Mouse (Mus musculus): ENCODE measurements around the gene Appl1. TPM values are rescaled to one million over a fixed set of nuclear protein-coding genes. Genes with fewer than 3 reads are reported as not detected.

The Appl1 gene
- total RNA-seq (2021) = 10 to 100 TPM; 57.9 to 59.0 TPM

GRCm38 (mm10) chr14:26971106-26971789 is at the start of gene Appl1:
Gene Appl1, minus strand, starts transcription at chr14:26971232.
- no peak for DNase-seq (ENCODE audit: extremely low spot score in 1 of 2, low spot score in 1 of 2)

GRCm38 (mm10) chr14:27019850-27020249 is 48.8 kb upstream of the Appl1 start:
- DNase-seq (ENCODE audit: extremely low spot score in 1 of 2, low spot score in 1 of 2) = no peak

- DNase-seq (ENCODE audit: extremely low spot score in 1 of 2, low spot score in 1 of 2) = no peak
Measured at GRCm38 (mm10) chr14:27017936-27018335, 46.9 kb upstream of the Appl1 start.

- DNase-seq (ENCODE audit: extremely low spot score in 1 of 2, low spot score in 1 of 2) = no peak
Measured at GRCm38 (mm10) chr14:27013658-27014057, 42.6 kb upstream of the Appl1 start.

- no peak for DNase-seq (ENCODE audit: extremely low spot score in 1 of 2, low spot score in 1 of 2)
Measured at GRCm38 (mm10) chr14:27011561-27011960, 40.5 kb upstream of the Appl1 start.

GRCm38 (mm10) chr14:27005937-27006336 is 34.9 kb upstream of the Appl1 start:
- DNase-seq (ENCODE audit: extremely low spot score in 1 of 2, low spot score in 1 of 2) = no peak

- no peak for DNase-seq (ENCODE audit: extremely low spot score in 1 of 2, low spot score in 1 of 2)
Measured at GRCm38 (mm10) chr14:27004906-27005305, 33.9 kb upstream of the Appl1 start.

GRCm38 (mm10) chr14:27000386-27000785 is 29.4 kb upstream of the Appl1 start:
- no peak for DNase-seq (ENCODE audit: extremely low spot score in 1 of 2, low spot score in 1 of 2)

- DNase-seq (ENCODE audit: extremely low spot score in 1 of 2, low spot score in 1 of 2) = no peak
Measured at GRCm38 (mm10) chr14:26996257-26996656, 25.2 kb upstream of the Appl1 start.

- DNase-seq (ENCODE audit: extremely low spot score in 1 of 2, low spot score in 1 of 2) = no peak
Measured at GRCm38 (mm10) chr14:26994211-26994741, 23.2 kb upstream of the Appl1 start, which contains the start of gene Hesx1. Gene Hesx1, plus strand, starts transcription at chr14:26994416.

- DNase-seq (ENCODE audit: extremely low spot score in 1 of 2, low spot score in 1 of 2) = no peak
Measured at GRCm38 (mm10) chr14:26993427-26993826, 22.4 kb upstream of the Appl1 start.

GRCm38 (mm10) chr14:26991622-26992021 is 20.6 kb upstream of the Appl1 start:
- no peak for DNase-seq (ENCODE audit: extremely low spot score in 1 of 2, low spot score in 1 of 2)

- DNase-seq (ENCODE audit: extremely low spot score in 1 of 2, low spot score in 1 of 2) = no peak
Measured at GRCm38 (mm10) chr14:26988694-26989093, 17.7 kb upstream of the Appl1 start.

- no peak for DNase-seq (ENCODE audit: extremely low spot score in 1 of 2, low spot score in 1 of 2)
Measured at GRCm38 (mm10) chr14:26982150-26982530, 11.1 kb upstream of the Appl1 start.

- DNase-seq (ENCODE audit: extremely low spot score in 1 of 2, low spot score in 1 of 2) = no peak
Measured at GRCm38 (mm10) chr14:26981494-26982149, 10.6 kb upstream of the Appl1 start.

- no peak for DNase-seq (ENCODE audit: extremely low spot score in 1 of 2, low spot score in 1 of 2)
Measured at GRCm38 (mm10) chr14:26981021-26981420, 10.0 kb upstream of the Appl1 start.

- DNase-seq (ENCODE audit: extremely low spot score in 1 of 2, low spot score in 1 of 2) = no peak
Measured at GRCm38 (mm10) chr14:26979808-26980207, 8.8 kb upstream of the Appl1 start.

- no peak for DNase-seq (ENCODE audit: extremely low spot score in 1 of 2, low spot score in 1 of 2)
Measured at GRCm38 (mm10) chr14:26977500-26977899, 6.5 kb upstream of the Appl1 start.

- DNase-seq (ENCODE audit: extremely low spot score in 1 of 2, low spot score in 1 of 2) = no peak
Measured at GRCm38 (mm10) chr14:26976212-26976611, 5.2 kb upstream of the Appl1 start.

GRCm38 (mm10) chr14:26975490-26975889 is 4.5 kb upstream of the Appl1 start:
- DNase-seq (ENCODE audit: extremely low spot score in 1 of 2, low spot score in 1 of 2) = no peak

GRCm38 (mm10) chr14:26973089-26973488 is 2.1 kb upstream of the Appl1 start:
- no peak for DNase-seq (ENCODE audit: extremely low spot score in 1 of 2, low spot score in 1 of 2)

- peak; percentile 97 to 100 for DNase-seq (ENCODE audit: extremely low spot score in 1 of 2, low spot score in 1 of 2)
Measured at GRCm38 (mm10) chr14:26970439-26970932, 546 bp downstream of the Appl1 start.
